Mouse (Mus musculus): Measurements from ENCODE around the gene Pnp2. TPM values are rescaled to one million over a fixed set of nuclear protein-coding genes. Genes with fewer than 3 reads are reported as not detected.
"Not testable (repeated sequence)": the region's sequence is repeated elsewhere in the genome, so short reads cannot be mapped to it uniquely, and the experiment has no call there.

Pnp2 gene
- 0.45 and 0.57 TPM in 2 replicates for polyA plus RNA-seq (2015; fragmentation: Nextera tagmentation; extraction: Ambion mirVana)

- peak; percentile 92 for ATAC-seq (replicated peaks)
- WGBS = 8% methylated on average over 19 of the region's 19 CpGs
- H3K27ac ChIP-seq; H3K9me3 ChIP-seq; H3K4me3 ChIP-seq; H3K27me3 ChIP-seq (replicated peaks); H3K4me1 ChIP-seq; H3K36me3 ChIP-seq (replicated peaks); H3K9ac ChIP-seq: not testable (repeated sequence)
- peak within 1 kb of the TSS; percentile 34 for H3K4me2 ChIP-seq
These were observed at the start of gene Pnp2 for GRCm38 (mm10) chr14:50955942-50956508. Pnp2 (plus strand) TSS chr14:50955992.

GRCm38 (mm10) chr14:50908126-50908525 is 47.7 kb upstream of the Pnp2 start:
- 81% methylated on average over 4 of the region's 4 CpGs for WGBS
- Histone ChIP-seq H3K4me3 (no peak overlapping the region), H3K27ac (no peak overlapping the region), H3K4me2 (no peak overlapping the region), H3K27me3 (replicated peaks) (no peaks in the 10 kb centered on the region), H3K9me3 (no peaks in the 10 kb centered on the region), H3K36me3 (replicated peaks) (peaks cover 5% of the 10 kb centered on the region; the same call in 1 of the 2 replicates), H3K9ac (no peak overlapping the region), H3K4me1 (peaks cover 9% of the 10 kb centered on the region)
- ATAC-seq (replicated peaks) = no peak

GRCm38 (mm10) chr14:50911356-50911755 is 44.4 kb upstream of the Pnp2 start:
- no peak overlapping the region for H3K9ac ChIP-seq
- no peak overlapping the region for H3K4me3 ChIP-seq
- H3K9me3 ChIP-seq = no peaks in the 10 kb centered on the region
- H3K36me3 ChIP-seq (replicated peaks) = peaks cover 24% of the 10 kb centered on the region
- no peak overlapping the region for H3K4me2 ChIP-seq
- no peak overlapping the region for H3K27ac ChIP-seq
- no peaks in the 10 kb centered on the region for H3K4me1 ChIP-seq
- ATAC-seq (replicated peaks) = no peak; the same call in 1 of the 2 replicates
- WGBS = 63% methylated on average over 3 of the region's 3 CpGs
- H3K27me3 ChIP-seq (replicated peaks) = no peaks in the 10 kb centered on the region

DNA sequence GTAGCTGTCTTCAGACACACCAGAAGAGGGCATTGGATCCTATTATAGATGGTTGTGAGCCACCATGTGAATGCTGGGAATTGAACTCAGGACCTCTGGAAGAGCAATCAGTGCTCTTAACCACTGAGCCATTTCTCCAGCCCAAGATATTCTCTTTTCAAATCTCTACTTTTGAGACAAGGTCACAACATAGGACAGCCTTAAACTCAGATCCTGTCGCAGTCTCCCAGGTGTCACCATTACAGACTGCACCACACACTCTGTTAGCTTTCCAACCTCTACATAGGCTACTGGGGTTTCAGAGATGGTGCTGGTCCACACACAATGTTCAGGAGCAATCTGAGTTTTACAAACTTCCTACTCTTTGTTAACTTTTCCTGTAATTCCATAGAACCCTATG is 32.4 kb upstream of the Pnp2 start:
- ATAC-seq (replicated peaks); H3K27ac ChIP-seq; H3K9me3 ChIP-seq; H3K27me3 ChIP-seq (replicated peaks): not testable (repeated sequence)
- Histone ChIP-seq H3K4me3 (peak overlapping the region; percentile 64), H3K4me1 (peaks cover 30% of the 10 kb centered on the region), H3K36me3 (replicated peaks) (peaks cover 17% of the 10 kb centered on the region), H3K9ac (peak overlapping the region; percentile 53; the same call in 1 of the 2 replicates), H3K4me2 (peak overlapping the region; percentile 76)
- WGBS = 86% methylated on average over 1 of the region's 1 CpGs

- H3K36me3 ChIP-seq (replicated peaks) = peaks cover 19% of the 10 kb centered on the region
- peak within 1 kb of the TSS; percentile 62 for H3K9ac ChIP-seq
- no peaks in the 10 kb centered on the region for H3K27me3 ChIP-seq (replicated peaks)
- H3K27ac ChIP-seq = peak within 1 kb of the TSS; percentile 87
- H3K4me2 ChIP-seq = peak within 1 kb of the TSS; percentile 76
- peak; percentile 97 for ATAC-seq (replicated peaks)
- no peaks in the 10 kb centered on the region for H3K9me3 ChIP-seq
- H3K4me3 ChIP-seq = peak within 1 kb of the TSS; percentile 64
- WGBS = under 1% methylated on average over 57 of the region's 57 CpGs
- H3K4me1 ChIP-seq = peaks cover 35% of the 10 kb centered on the region
These were observed 31.3 kb upstream of the Pnp2 start, which contains the start of the genes Osgep and Apex1 for GRCm38 (mm10) chr14:50924281-50925064. Osgep (minus strand) TSS chr14:50924893. Apex1 (plus strand) TSS chr14:50924968.

GRCm38 (mm10) chr14:50925111-50925920 is 30.5 kb upstream of the Pnp2 start:
- Histone ChIP-seq H3K27ac (peak overlapping the region; percentile 87), H3K4me2 (peak overlapping the region; percentile 76), H3K4me1 (peaks cover 43% of the 10 kb centered on the region), H3K36me3 (replicated peaks) (peaks cover 19% of the 10 kb centered on the region), H3K27me3 (replicated peaks) (no peaks in the 10 kb centered on the region), H3K9ac (peak overlapping the region; percentile 62), H3K9me3 (no peaks in the 10 kb centered on the region), H3K4me3 (peak overlapping the region; percentile 64)
- peak; percentile 48 for ATAC-seq (replicated peaks)
- WGBS = under 1% methylated on average over 38 of the region's 38 CpGs

DNA sequence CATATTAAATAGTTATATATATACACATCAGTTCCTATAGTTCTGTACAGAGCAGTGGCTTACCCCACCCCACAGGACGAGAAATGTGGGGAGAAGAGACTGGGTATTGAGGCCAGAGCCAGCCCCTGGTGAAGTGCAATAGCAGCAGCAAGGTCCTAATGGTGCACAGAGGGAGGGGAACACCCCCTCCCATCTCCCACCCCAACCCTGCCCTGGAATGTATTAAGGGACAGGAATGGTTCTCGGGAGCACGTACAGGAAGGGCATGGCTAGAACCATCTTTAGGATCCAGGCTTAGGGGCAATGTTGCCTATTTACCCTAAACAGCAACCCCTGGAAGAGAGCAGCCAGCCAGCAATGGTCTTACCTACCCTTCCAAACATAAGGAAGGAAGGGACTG is 28.4 kb upstream of the Pnp2 start:
- H3K4me3 ChIP-seq = no peak overlapping the region
- no peak for ATAC-seq (replicated peaks)
- 74% methylated on average over 3 of the region's 3 CpGs for WGBS
- H3K4me1 ChIP-seq = peaks cover 50% of the 10 kb centered on the region
- H3K36me3 ChIP-seq (replicated peaks) = peaks cover 19% of the 10 kb centered on the region
- H3K9me3 ChIP-seq = no peaks in the 10 kb centered on the region
- no peak overlapping the region for H3K27ac ChIP-seq
- H3K27me3 ChIP-seq (replicated peaks) = no peaks in the 10 kb centered on the region
- H3K9ac ChIP-seq = no peak overlapping the region
- no peak overlapping the region for H3K4me2 ChIP-seq

DNA sequence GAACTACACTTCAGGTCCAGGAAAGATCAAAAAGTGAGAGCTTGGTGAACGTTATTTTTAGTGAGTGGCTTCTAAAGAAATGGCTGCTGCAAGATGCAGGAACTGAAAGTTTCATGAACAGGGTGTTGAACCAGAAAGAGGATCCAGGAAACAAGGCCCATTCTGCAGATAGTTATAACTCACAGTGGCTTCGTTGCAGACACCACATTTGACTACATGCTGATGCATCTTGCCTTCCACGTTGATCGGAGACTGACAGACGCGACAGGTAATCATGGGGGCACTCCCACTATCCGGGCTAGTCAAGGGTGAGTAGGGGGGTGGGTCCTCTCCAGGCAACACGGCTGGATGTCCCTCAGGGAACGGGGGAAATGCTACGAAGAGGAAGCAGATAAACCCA is 25.8 kb upstream of the Pnp2 start:
- Histone ChIP-seq H3K36me3 (replicated peaks) (peaks cover 19% of the 10 kb centered on the region), H3K9me3 (no peaks in the 10 kb centered on the region), H3K4me3 (peak overlapping the region; percentile 88), H3K4me2 (peak overlapping the region; percentile 78), H3K4me1 (peaks cover 42% of the 10 kb centered on the region), H3K27me3 (replicated peaks) (no peaks in the 10 kb centered on the region), H3K9ac (peak overlapping the region; percentile 93), H3K27ac (peak overlapping the region; percentile 82)
- ATAC-seq (replicated peaks) = no peak
- 16% methylated on average over 10 of the region's 10 CpGs for WGBS

GRCm38 (mm10) chr14:50930377-50930753 is 25.4 kb upstream of the Pnp2 start:
- peak overlapping the region; percentile 82 for H3K27ac ChIP-seq
- under 1% methylated on average over 38 of the region's 38 CpGs for WGBS
- peak; percentile 60 for ATAC-seq (replicated peaks)
- peak overlapping the region; percentile 78 for H3K4me2 ChIP-seq
- H3K4me1 ChIP-seq = peaks cover 42% of the 10 kb centered on the region
- no peaks in the 10 kb centered on the region for H3K9me3 ChIP-seq
- peak overlapping the region; percentile 88 for H3K4me3 ChIP-seq
- no peaks in the 10 kb centered on the region for H3K27me3 ChIP-seq (replicated peaks)
- H3K9ac ChIP-seq = peak overlapping the region; percentile 93
- H3K36me3 ChIP-seq (replicated peaks) = peaks cover 19% of the 10 kb centered on the region

GRCm38 (mm10) chr14:50930754-50931492 is 24.9 kb upstream of the Pnp2 start, which contains the start of the genes Pip4p1 and Pnp:
Pip4p1 (minus strand) TSS chr14:50930856.
Pnp (plus strand) TSS chr14:50931082.
- H3K27ac ChIP-seq = peak within 1 kb of the TSS; percentile 84
- peaks cover 19% of the 10 kb centered on the region for H3K36me3 ChIP-seq (replicated peaks)
- no peaks in the 10 kb centered on the region for H3K27me3 ChIP-seq (replicated peaks)
- peak within 1 kb of the TSS; percentile 88 for H3K4me3 ChIP-seq
- H3K4me2 ChIP-seq = peak within 1 kb of the TSS; percentile 78
- peaks cover 37% of the 10 kb centered on the region for H3K4me1 ChIP-seq
- peak within 1 kb of the TSS; percentile 93 for H3K9ac ChIP-seq
- no peaks in the 10 kb centered on the region for H3K9me3 ChIP-seq
- under 1% methylated on average over 66 of the region's 68 CpGs for WGBS
- peak; percentile 100 for ATAC-seq (replicated peaks)

GRCm38 (mm10) chr14:50931493-50932020 is 24.2 kb upstream of the Pnp2 start:
- H3K27ac ChIP-seq = peak overlapping the region; percentile 84
- peak overlapping the region; percentile 61 for H3K4me2 ChIP-seq
- ATAC-seq (replicated peaks) = no peak
- 12% methylated on average over 12 of the region's 12 CpGs for WGBS
- no peaks in the 10 kb centered on the region for H3K27me3 ChIP-seq (replicated peaks)
- peak overlapping the region; percentile 40 for H3K9ac ChIP-seq
- H3K9me3 ChIP-seq = no peaks in the 10 kb centered on the region
- H3K4me3 ChIP-seq = peak overlapping the region; percentile 88
- peaks cover 13% of the 10 kb centered on the region for H3K36me3 ChIP-seq (replicated peaks)
- peaks cover 31% of the 10 kb centered on the region for H3K4me1 ChIP-seq
